Mouse (Mus musculus): ENCODE results near the gene Gpr160.

- no peak for TF ChIP-seq TAL1 (IDR thresholded peaks at IDR 0.05; ENCODE audit: low read length)
- TF ChIP-seq GATA1 (IDR thresholded peaks at IDR 0.05; ENCODE audit: low read length): no peak
Measured at GRCm38 (mm10) chr3:30812881-30813280, 42.9 kb upstream of the Gpr160 start.

Measured in erythroblast, embryonic 14.5 days (primary cell).